Mouse (Mus musculus) adrenal gland, postnatal 36 days (tissue): ENCODE data around the gene Fh1. TPM values are rescaled to one million over a fixed set of nuclear protein-coding genes. Genes with fewer than 3 reads are reported as not detected.

ENCODE experiments used
- DNase-seq, 2 experiments: peaks; one replicate each; pipeline ENCODE4 v3.0.0; 2021; ENCODE audit warnings: mixed read lengths in 1 of 2
- total RNA-seq, 2 experiments: library from RNA; stranded (reverse); gene quantifications; 2 replicates each; pipeline ENCODE4 v1.2.3; 2021

Gene Fh1
- total RNA-seq, 2 experiments from 2014 or later, result 199 to 252 TPM

GRCm38 (mm10) chr1:175623656-175624055, 1.8 kb downstream of the Fh1 start:
- DNase-seq, result no peak

GRCm38 (mm10) chr1:175619814-175620431, 5.5 kb downstream of the Fh1 start, which contains the start of gene Kmo:
Kmo (plus strand) TSS chr1:175620381.
- no peak for DNase-seq

- no peak for DNase-seq
Measured at GRCm38 (mm10) chr1:175614992-175615391, 10.4 kb downstream of the Fh1 start.

GRCm38 (mm10) chr1:175608708-175609107, 16.7 kb downstream of the Fh1 start:
- DNase-seq, result no peak

GRCm38 (mm10) chr1:175607838-175608585, 17.4 kb downstream of the Fh1 start:
- DNase-seq, result no peak

- no peak for DNase-seq
Measured at GRCm38 (mm10) chr1:175607308-175607707, 18.1 kb downstream of the Fh1 start.

- DNase-seq, result peak in 1 of 2 experiments; percentile 6
Measured at GRCm38 (mm10) chr1:175603390-175603789, 22.0 kb downstream of the Fh1 start.

- peak; percentile 55 to 63 for DNase-seq
Measured at GRCm38 (mm10) chr1:175602231-175602630, 23.2 kb downstream of the Fh1 start.

- no peak for DNase-seq
Measured at GRCm38 (mm10) chr1:175592832-175593231, 32.6 kb downstream of the Fh1 start.

- DNase-seq, result no peak
Measured at GRCm38 (mm10) chr1:175586656-175587055, 38.8 kb downstream of the Fh1 start.

- DNase-seq, result no peak
Measured at GRCm38 (mm10) chr1:175585267-175585666, 40.2 kb downstream of the Fh1 start.

- DNase-seq, result no peak
Measured at GRCm38 (mm10) chr1:175582799-175583198, 42.6 kb downstream of the Fh1 start.

- DNase-seq, result no peak
Measured at GRCm38 (mm10) chr1:175580346-175580745, 45.1 kb downstream of the Fh1 start.

- DNase-seq, result no peak
Measured at GRCm38 (mm10) chr1:175579598-175580235, 45.7 kb downstream of the Fh1 start.

GRCm38 (mm10) chr1:175578425-175579096, 46.9 kb downstream of the Fh1 start:
- no peak for DNase-seq

GRCm38 (mm10) chr1:175574129-175574528, 51.3 kb downstream of the Fh1 start:
- DNase-seq, result no peak

- no peak for DNase-seq
Measured at GRCm38 (mm10) chr1:175565579-175566103, 59.8 kb downstream of the Fh1 start.

GRCm38 (mm10) chr1:175564321-175564720, 61.1 kb downstream of the Fh1 start:
- DNase-seq, result no peak

GRCm38 (mm10) chr1:175562379-175562778, 63.1 kb downstream of the Fh1 start:
- no peak for DNase-seq

- DNase-seq, result no peak
Measured at GRCm38 (mm10) chr1:175561806-175562205, 63.6 kb downstream of the Fh1 start.

GRCm38 (mm10) chr1:175554641-175555040, 70.8 kb downstream of the Fh1 start:
- no peak for DNase-seq

- DNase-seq, result no peak
Measured at GRCm38 (mm10) chr1:175552474-175552873, 73.0 kb downstream of the Fh1 start.
